Mouse (Mus musculus) embryonic facial prominence, embryonic 13.5 days (tissue): Measurements from ENCODE around the gene Uimc1. TPM values are rescaled to one million over a fixed set of nuclear protein-coding genes. Genes with fewer than 3 reads are reported as not detected.
A peak's percentile ranks its signal among the peaks of the same experiment; 100 is the strongest.

ENCODE experiments used
- ATAC-seq: fragments of 200-750 bp; cut with Nextera tagmentation; 2 replicates; pipeline ENCODE4 v1.8.0; 2017; ENCODE audit warnings: low read depth; ENCODE audit not compliant: insufficient number of reproducible peaks, insufficient read depth, low FRiP score, low TSS enrichment
- H3K27ac ChIP-seq: fragments of 300-500 bp; sonication (generic); 2 replicates; pipeline ENCODE4 v1.5.1; 2015; ENCODE audit warnings: moderate library complexity, mild to moderate bottlenecking, inconsistent platforms
- H3K27me3 ChIP-seq: fragments of 300-500 bp; sonication (generic); 2 replicates; pipeline ENCODE4 v1.6.1; 2015; ENCODE audit warnings: mild to moderate bottlenecking, inconsistent platforms
- H3K36me3 ChIP-seq: fragments of 300-500 bp; sonication (generic); 2 replicates; pipeline ENCODE4 v1.6.1; 2015; ENCODE audit warnings: mild to moderate bottlenecking, inconsistent platforms
- H3K4me1 ChIP-seq: fragments of 300-500 bp; sonication (generic); 2 replicates; pipeline ENCODE4 v1.6.1; 2015; ENCODE audit warnings: inconsistent platforms
- H3K4me2 ChIP-seq: fragments of 300-500 bp; sonication (generic); 2 replicates; pipeline ENCODE4 v1.6.1; 2015; ENCODE audit warnings: moderate library complexity, mild to moderate bottlenecking, inconsistent platforms
- H3K4me3 ChIP-seq: fragments of 300-500 bp; sonication (generic); 2 replicates; pipeline ENCODE4 v1.5.1; 2015; ENCODE audit warnings: mild to moderate bottlenecking, inconsistent platforms
- H3K9ac ChIP-seq: fragments of 300-500 bp; sonication (generic); 2 replicates; pipeline ENCODE4 v1.6.1; 2015; ENCODE audit warnings: mild to moderate bottlenecking, inconsistent platforms
- H3K9me3 ChIP-seq: fragments of 300-500 bp; sonication (generic); 2 replicates; pipeline ENCODE4 v1.6.1; 2016; ENCODE audit warnings: inconsistent platforms
- WGBS: fragments of 180-500 bp; shearing (Covaris S2); methylation state at CpG from one replicate; pipeline ENCODE4 v1.1.7; 2015; ENCODE audit warnings: mixed read lengths; 5-methylcytosine and 5-hydroxymethylcytosine counted together
- polyA plus RNA-seq: library from polyadenylated mRNA; unstranded; fragments of >200 nt; fragmentation: Nextera tagmentation; extraction: Ambion mirVana; gene quantifications from 2 replicates; pipeline ENCODE4 v1.2.1, GENCODE M21; 2015

Uimc1 gene
- 25.4 and 28.9 TPM in 2 replicates for polyA plus RNA-seq

DNA sequence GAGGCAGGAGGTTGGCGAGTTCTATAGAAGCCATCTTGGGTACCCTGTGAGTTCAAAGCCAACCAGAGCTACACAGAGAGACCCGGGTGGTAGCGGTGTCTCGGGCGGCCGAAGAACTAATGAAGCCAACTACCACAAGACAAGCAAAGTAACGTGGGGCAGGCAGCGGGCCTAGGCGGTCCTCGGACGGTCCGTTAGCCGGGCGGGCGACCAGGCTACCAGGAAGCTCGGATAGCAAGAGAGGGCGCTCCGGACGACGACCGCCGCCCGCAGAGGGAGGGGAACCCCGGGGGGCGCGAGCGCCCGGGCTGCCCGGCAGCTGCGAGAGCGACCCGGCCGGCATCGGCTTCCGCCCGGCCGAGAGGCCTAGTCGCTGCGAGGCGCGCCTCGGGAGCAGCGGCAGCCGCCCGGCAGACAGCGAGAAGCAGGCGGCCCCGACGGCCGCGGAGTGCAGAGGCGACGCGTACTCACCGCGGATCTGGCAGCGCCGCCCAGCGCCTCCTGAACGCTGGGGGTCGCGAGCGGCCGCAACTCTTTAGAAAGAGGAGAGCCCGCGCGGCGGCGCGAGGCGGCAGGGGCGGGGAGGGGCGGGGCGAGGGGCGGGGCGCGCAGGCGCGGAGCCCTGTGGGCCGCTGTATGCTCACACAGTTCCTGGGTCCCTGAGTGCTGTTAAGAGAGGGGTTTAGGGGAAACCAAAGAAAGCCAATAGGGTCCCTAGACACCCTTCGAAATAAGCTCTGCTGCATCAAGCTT lies at the start of gene Uimc1:
TSS of gene Uimc1 (minus strand) at position 575 of the 753 bp plus-strand sequence.
- Histone ChIP-seq H3K4me3 (peak within 1 kb of the TSS; percentile 81), H3K9ac (peak within 1 kb of the TSS; percentile 96), H3K4me2 (peak within 1 kb of the TSS; percentile 74), H3K4me1 (peaks cover 6% of the 10 kb centered on the region), H3K36me3 (no peaks in the 10 kb centered on the region), H3K27ac (peak within 1 kb of the TSS; percentile 95), H3K9me3 (no peaks in the 10 kb centered on the region), H3K27me3 (no peaks in the 10 kb centered on the region)
- WGBS, result under 1% methylated on average over 76 of the region's 81 CpGs
- peak; percentile 86 for ATAC-seq

- Histone ChIP-seq H3K9ac (no peak overlapping the region), H3K4me1 (no peaks in the 10 kb centered on the region), H3K4me3 (no peak overlapping the region), H3K9me3 (no peaks in the 10 kb centered on the region), H3K27me3 (no peaks in the 10 kb centered on the region), H3K36me3 (no peaks in the 10 kb centered on the region), H3K4me2 (no peak overlapping the region), H3K27ac (no peak overlapping the region)
- no peak for ATAC-seq
- 72% methylated on average over 2 of the region's 2 CpGs for WGBS
Measured at GRCm38 (mm10) chr13:55140271-55140670, 40.2 kb upstream of the Uimc1 start.

GRCm38 (mm10) chr13:55135382-55135781 lies 35.3 kb upstream of the Uimc1 start:
- Histone ChIP-seq H3K9ac (no peak overlapping the region), H3K4me1 (no peaks in the 10 kb centered on the region), H3K4me2 (no peak overlapping the region), H3K36me3 (peaks cover 37% of the 10 kb centered on the region), H3K27ac (no peak overlapping the region), H3K4me3 (no peak overlapping the region), H3K9me3 (no peaks in the 10 kb centered on the region), H3K27me3 (no peaks in the 10 kb centered on the region)
- WGBS, result 5% methylated on average over 5 of the region's 5 CpGs
- no peak for ATAC-seq

DNA sequence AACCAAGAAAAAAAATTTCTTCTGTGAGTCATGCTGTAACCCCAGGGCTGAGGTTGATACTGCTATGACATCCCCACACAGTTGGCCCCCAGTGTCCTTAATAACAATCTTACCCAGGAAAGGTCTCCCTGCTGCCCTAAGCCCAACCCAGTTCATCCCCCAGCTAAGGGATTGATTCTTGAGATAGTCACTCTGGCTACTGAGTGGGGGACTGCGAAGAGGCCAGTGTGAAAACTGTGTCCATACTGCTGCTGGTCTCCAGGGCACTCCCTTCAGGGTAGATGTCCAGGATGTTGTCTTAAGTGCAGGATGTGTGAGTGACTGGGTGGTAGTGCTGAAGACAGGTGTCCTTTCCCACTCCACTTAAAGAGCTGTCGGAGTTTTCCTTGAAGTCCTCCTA lies 33.3 kb upstream of the Uimc1 start, which contains the start of gene Gm17617:
TSS of gene Gm17617 (minus strand) at position 101 of the 400 bp plus-strand sequence.
- Histone ChIP-seq H3K9me3 (no peaks in the 10 kb centered on the region), H3K4me2 (no peak within 1 kb of the TSS), H3K36me3 (peaks cover 52% of the 10 kb centered on the region), H3K27me3 (no peaks in the 10 kb centered on the region), H3K4me1 (no peaks in the 10 kb centered on the region), H3K4me3 (no peak within 1 kb of the TSS), H3K27ac (no peak within 1 kb of the TSS), H3K9ac (no peak within 1 kb of the TSS)
- ATAC-seq, result no peak
- 97% methylated on average over 2 of the region's 2 CpGs for WGBS

DNA sequence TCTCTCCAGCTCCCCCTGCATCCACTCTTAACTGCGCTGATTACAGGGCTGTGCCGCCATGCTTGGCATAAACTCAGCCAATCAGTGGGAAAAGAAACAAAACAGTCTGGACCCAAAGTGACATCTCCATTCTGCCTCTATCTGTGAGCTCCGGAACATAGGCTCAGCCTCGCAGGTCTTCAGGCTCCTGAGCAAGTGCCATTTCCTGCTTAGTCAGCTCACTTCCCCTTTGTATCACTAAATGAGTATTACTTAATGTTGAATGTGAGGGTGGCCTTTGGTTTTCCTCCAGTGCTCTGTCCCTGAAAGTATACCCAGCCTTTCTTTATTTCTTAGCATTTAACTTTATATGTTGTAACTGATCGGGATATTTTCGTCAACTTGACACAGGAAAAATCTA lies 24.8 kb upstream of the Uimc1 start:
- Histone ChIP-seq H3K9me3 (no peaks in the 10 kb centered on the region), H3K4me1 (no peaks in the 10 kb centered on the region), H3K4me2 (no peak overlapping the region), H3K36me3 (peaks cover 68% of the 10 kb centered on the region), H3K9ac (no peak overlapping the region), H3K27ac (no peak overlapping the region), H3K4me3 (no peak overlapping the region), H3K27me3 (no peaks in the 10 kb centered on the region)
- WGBS, result 90% methylated on average over 6 of the region's 6 CpGs
- no peak for ATAC-seq

GRCm38 (mm10) chr13:55114375-55114774 lies 14.3 kb upstream of the Uimc1 start:
- Histone ChIP-seq H3K27ac (no peak overlapping the region), H3K9ac (no peak overlapping the region), H3K4me2 (no peak overlapping the region), H3K9me3 (no peaks in the 10 kb centered on the region), H3K4me3 (no peak overlapping the region), H3K27me3 (no peaks in the 10 kb centered on the region), H3K4me1 (no peaks in the 10 kb centered on the region), H3K36me3 (peaks cover 70% of the 10 kb centered on the region)
- 83% methylated on average over 6 of the region's 6 CpGs for WGBS
- no peak for ATAC-seq

DNA sequence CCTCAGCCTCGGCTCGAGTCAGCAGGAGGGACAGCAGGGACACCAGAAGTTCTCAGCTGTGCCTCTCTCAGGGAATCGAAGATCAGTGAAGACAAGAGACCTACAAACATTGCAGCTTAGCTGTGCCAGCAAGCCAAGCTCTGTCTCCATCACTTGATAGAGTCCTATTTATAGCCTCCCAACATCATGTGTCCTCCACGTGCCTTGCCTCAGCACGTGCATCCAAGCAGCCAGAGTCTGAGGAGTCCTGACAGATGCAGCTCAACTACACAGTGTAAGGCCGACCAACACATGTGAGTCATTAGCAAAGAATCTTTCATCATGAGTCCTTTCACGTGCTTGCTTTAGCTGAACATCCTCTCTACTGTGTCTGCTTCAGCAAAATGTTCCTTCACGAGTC lies 7.6 kb upstream of the Uimc1 start:
- Histone ChIP-seq H3K4me1 (peaks cover 17% of the 10 kb centered on the region), H3K4me3 (no peak overlapping the region), H3K27ac (no peak overlapping the region), H3K4me2 (no peak overlapping the region), H3K27me3 (no peaks in the 10 kb centered on the region), H3K36me3 (peaks cover 31% of the 10 kb centered on the region), H3K9ac (no peak overlapping the region), H3K9me3 (no peaks in the 10 kb centered on the region)
- 68% methylated on average over 8 of the region's 8 CpGs for WGBS
- ATAC-seq, result no peak

DNA sequence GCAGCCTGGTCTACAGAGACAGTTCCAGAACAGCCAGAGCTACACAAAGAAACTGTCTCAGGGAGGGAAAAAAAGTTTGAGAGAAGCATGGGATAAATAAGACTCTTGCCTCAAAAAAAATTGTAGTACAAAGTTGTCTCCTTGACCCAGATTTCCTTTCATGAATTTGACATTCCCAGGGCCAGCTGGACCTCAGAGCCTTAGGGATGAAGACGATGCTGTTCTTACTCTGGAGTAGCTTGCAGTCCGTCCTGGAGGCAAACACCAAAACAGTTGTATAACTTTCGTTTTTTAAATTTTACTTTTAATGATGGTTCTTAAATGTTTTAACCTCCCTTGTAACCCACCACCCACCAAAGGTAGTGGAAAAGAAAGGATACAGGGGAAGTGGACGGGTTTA lies 7.0 kb upstream of the Uimc1 start:
- no peak overlapping the region for H3K27ac ChIP-seq
- H3K4me3 ChIP-seq, result no peak overlapping the region
- H3K4me2 ChIP-seq, result no peak overlapping the region
- no peak for ATAC-seq
- no peaks in the 10 kb centered on the region for H3K9me3 ChIP-seq
- 86% methylated on average over 4 of the region's 4 CpGs for WGBS
- peaks cover 17% of the 10 kb centered on the region for H3K4me1 ChIP-seq
- no peaks in the 10 kb centered on the region for H3K27me3 ChIP-seq
- H3K36me3 ChIP-seq, result peaks cover 29% of the 10 kb centered on the region
- H3K9ac ChIP-seq, result no peak overlapping the region

DNA sequence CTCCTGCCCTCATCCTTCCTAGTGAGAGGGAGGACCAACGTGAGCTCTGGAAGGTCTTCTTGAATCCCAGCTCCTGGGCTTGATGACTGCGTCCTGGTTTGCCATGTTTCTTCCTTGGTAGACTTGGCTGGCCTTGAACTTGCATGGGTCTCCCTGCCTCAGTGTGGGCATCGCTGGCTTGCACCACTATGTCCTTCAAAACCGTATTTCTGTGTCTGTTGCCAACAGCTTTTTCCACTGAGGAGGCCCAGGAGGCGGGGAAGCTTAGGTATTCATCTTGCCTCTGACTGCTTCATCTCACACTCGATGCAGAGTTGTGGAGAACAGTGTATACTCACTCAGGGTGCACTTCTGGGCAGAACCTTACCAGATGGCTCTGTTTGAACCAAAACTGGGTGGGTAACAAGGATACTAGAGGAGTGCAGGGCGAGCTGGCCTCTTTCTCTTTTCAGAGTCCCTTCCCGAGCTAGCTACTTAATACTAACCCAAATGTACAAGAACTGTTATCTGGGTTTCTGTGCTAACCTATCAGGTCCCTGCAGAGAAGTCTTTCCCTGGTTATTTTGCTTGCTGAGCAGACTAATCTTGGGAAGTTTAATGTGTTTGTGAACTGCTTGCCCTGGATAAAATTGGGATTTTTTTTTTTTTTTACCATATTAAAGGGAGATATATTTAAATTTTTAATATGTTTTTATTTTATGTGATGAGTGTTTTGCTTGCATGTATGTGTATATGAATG lies 6.0 kb upstream of the Uimc1 start:
- H3K4me1 ChIP-seq, result peaks cover 17% of the 10 kb centered on the region
- H3K27ac ChIP-seq, result peak overlapping the region; percentile 84; the same call in 1 of the 2 replicates
- H3K36me3 ChIP-seq, result peaks cover 26% of the 10 kb centered on the region
- no peaks in the 10 kb centered on the region for H3K9me3 ChIP-seq
- no peaks in the 10 kb centered on the region for H3K27me3 ChIP-seq
- no peak for ATAC-seq
- peak overlapping the region; percentile 85 for H3K4me3 ChIP-seq
- 21% methylated on average over 8 of the region's 8 CpGs for WGBS
- peak overlapping the region; percentile 80 for H3K4me2 ChIP-seq
- H3K9ac ChIP-seq, result peak overlapping the region; percentile 93

GRCm38 (mm10) chr13:55105045-55105952 lies 5.2 kb upstream of the Uimc1 start, which contains the start of gene Zfp346:
TSS of gene Zfp346 (plus strand) at chr13:55105311.
- no peaks in the 10 kb centered on the region for H3K9me3 ChIP-seq
- under 1% methylated on average over 66 of the region's 66 CpGs for WGBS
- peak within 1 kb of the TSS; percentile 85 for H3K4me3 ChIP-seq
- H3K27me3 ChIP-seq, result no peaks in the 10 kb centered on the region
- peaks cover 17% of the 10 kb centered on the region for H3K4me1 ChIP-seq
- peak; percentile 93 for ATAC-seq
- H3K4me2 ChIP-seq, result peak within 1 kb of the TSS; percentile 80
- peaks cover 22% of the 10 kb centered on the region for H3K36me3 ChIP-seq
- peak within 1 kb of the TSS; percentile 84 for H3K27ac ChIP-seq
- peak within 1 kb of the TSS; percentile 93 for H3K9ac ChIP-seq

- no peak overlapping the region for H3K9ac ChIP-seq
- no peaks in the 10 kb centered on the region for H3K9me3 ChIP-seq
- no peak for ATAC-seq
- H3K36me3 ChIP-seq, result peaks cover 10% of the 10 kb centered on the region
- peaks cover 23% of the 10 kb centered on the region for H3K4me1 ChIP-seq
- H3K4me2 ChIP-seq, result no peak overlapping the region
- WGBS, result 73% methylated on average over 2 of the region's 2 CpGs
- no peak overlapping the region for H3K4me3 ChIP-seq
- H3K27ac ChIP-seq, result no peak overlapping the region
- H3K27me3 ChIP-seq, result no peaks in the 10 kb centered on the region
Measured at GRCm38 (mm10) chr13:55103351-55103750, 3.3 kb upstream of the Uimc1 start.
